Mouse (Mus musculus) cerebellum, adult 2 months (tissue): Measurements from ENCODE around the gene Trpc3. TPM values are rescaled to one million over a fixed set of nuclear protein-coding genes. Genes with fewer than 3 reads are reported as not detected.
A peak's percentile ranks its signal among the peaks of the same experiment; 100 is the strongest.

Source experiments
- DNase-seq, 2 experiments: peaks; one replicate each; pipeline ENCODE4 v3.0.0; 2021
- H3K27ac ChIP-seq: fragments of 200-500 bp; 2 replicates; pipeline ENCODE4 v1.5.1; 2012; ENCODE audit warnings: low read length, control low read depth, inconsistent platforms; ENCODE audit not compliant: insufficient read depth
- H3K27me3 ChIP-seq: fragments of 200-500 bp; 2 replicates; pipeline ENCODE4 v1.6.1; 2012; ENCODE audit warnings: inconsistent platforms, mild to moderate bottlenecking, low read length, moderate library complexity; ENCODE audit not compliant: control insufficient read depth, insufficient read depth
- H3K4me1 ChIP-seq: fragments of 200-500 bp; 2 replicates; pipeline ENCODE4 v1.6.1; 2011; ENCODE audit warnings: low read length; ENCODE audit not compliant: control insufficient read depth, insufficient read depth
- H3K4me3 ChIP-seq: fragments of 200-500 bp; replicated peaks from 2 replicates; pipeline ENCODE3; 2011; ENCODE audit warnings: mild to moderate bottlenecking, low read depth, low read length, control low read depth; ENCODE audit not compliant: insufficient read depth
- CTCF ChIP-seq: fragments of 200-500 bp; IDR thresholded peaks from 2 replicates; pipeline ENCODE4 v1.5.1; 2011; ENCODE audit warnings: low read depth, mild to moderate bottlenecking, control low read depth, low read length, moderate library complexity, borderline replicate concordance; ENCODE audit not compliant: insufficient read depth
- POLR2A ChIP-seq: fragments of 200-500 bp; IDR thresholded peaks from 2 replicates; pipeline ENCODE4 v1.6.1; 2011; ENCODE audit warnings: low read length, control low read depth, borderline replicate concordance; ENCODE audit not compliant: insufficient read depth
- WGBS: fragments of 180-500 bp; shearing (Covaris S2); methylation state at CpG from one replicate; pipeline ENCODE4 v1.1.7; 2018; 5-methylcytosine and 5-hydroxymethylcytosine counted together
- polyA plus RNA-seq: library from polyadenylated mRNA; depleted of rRNA; stranded (reverse); fragments of >200 nt; gene quantifications from 2 replicates; pipeline ENCODE4 v1.2.3, GENCODE M21; 2012; rRNA removed

The Trpc3 gene
- 67.9 and 81.3 TPM in 2 replicates for polyA plus RNA-seq

GRCm38 (mm10) chr3:36689392-36690291 lies at the start of gene Trpc3:
TSS of gene Trpc3 (minus strand) at chr3:36690167.
- under 1% methylated on average over 90 of the region's 91 CpGs for WGBS

GRCm38 (mm10) chr3:36738071-36738470 lies 48.1 kb upstream of the Trpc3 start:
- 65% methylated on average over 4 of the region's 4 CpGs for WGBS
- no peak overlapping the region for H3K4me3 ChIP-seq
- DNase-seq = no peak
- no peaks in the 10 kb centered on the region for H3K27me3 ChIP-seq
- no peak overlapping the region for H3K27ac ChIP-seq
- no peak for TF ChIP-seq CTCF
- TF ChIP-seq POLR2A = no peak
- no peaks in the 10 kb centered on the region for H3K4me1 ChIP-seq

More at GRCm38 (mm10) chr3:36689392-36690291, at the start of gene Trpc3:
- Histone ChIP-seq H3K4me3 (peak within 1 kb of the TSS; percentile 47), H3K4me1 (no peaks in the 10 kb centered on the region), H3K27ac (no peak within 1 kb of the TSS), H3K27me3 (peaks cover 4% of the 10 kb centered on the region; the same call in 1 of the 2 replicates)
- DNase-seq = peak; percentile 30 to 41
- TF ChIP-seq POLR2A (no peak), CTCF (no peak)

DNA sequence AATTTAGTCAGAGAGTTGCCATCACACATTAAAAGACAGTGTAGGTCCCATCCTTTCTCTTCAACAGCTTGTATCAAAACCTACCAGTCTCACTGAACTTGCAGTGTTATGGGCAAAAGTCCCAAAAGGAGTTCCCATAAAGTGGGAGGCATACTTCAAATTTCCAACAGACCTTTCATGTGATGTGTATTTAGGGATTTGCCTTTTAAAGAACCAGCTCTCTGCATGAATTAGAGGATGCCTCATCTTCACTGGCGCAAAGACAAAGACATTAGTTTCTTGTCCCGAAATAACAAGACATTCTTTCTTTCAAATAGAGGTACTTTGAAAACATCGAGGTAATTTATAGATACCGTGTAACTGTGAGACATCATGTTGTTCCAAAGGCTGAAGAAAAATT lies 43.1 kb upstream of the Trpc3 start:
- DNase-seq = no peak
- TF ChIP-seq POLR2A = no peak
- TF ChIP-seq CTCF = no peak
- Histone ChIP-seq H3K4me1 (no peaks in the 10 kb centered on the region), H3K27me3 (no peaks in the 10 kb centered on the region), H3K27ac (no peak overlapping the region), H3K4me3 (no peak overlapping the region)
- 93% methylated on average over 4 of the region's 4 CpGs for WGBS

DNA sequence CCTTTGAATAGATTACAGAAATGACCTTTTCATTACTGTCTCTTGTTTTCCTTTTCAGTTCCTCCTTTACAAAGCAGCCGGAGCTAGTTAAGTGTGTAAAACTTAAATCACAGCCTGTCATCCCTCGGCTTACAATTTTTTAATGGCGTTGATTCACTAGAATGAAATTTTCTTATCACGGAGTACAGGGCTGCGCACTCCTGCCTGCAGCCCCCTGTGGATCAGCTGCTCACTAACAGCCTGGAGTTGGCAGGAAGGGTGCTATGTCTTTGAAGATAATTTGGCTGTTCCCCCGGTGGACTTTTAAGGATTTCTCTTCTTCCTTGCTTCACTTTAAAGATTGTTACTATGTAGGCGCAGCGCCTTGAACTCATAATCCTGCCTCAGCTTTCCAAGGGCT lies 36.6 kb upstream of the Trpc3 start:
- TF ChIP-seq CTCF = no peak
- Histone ChIP-seq H3K4me3 (no peak overlapping the region), H3K27ac (no peak overlapping the region), H3K4me1 (no peaks in the 10 kb centered on the region), H3K27me3 (no peaks in the 10 kb centered on the region)
- no peak for DNase-seq
- 54% methylated on average over 8 of the region's 8 CpGs for WGBS

DNA sequence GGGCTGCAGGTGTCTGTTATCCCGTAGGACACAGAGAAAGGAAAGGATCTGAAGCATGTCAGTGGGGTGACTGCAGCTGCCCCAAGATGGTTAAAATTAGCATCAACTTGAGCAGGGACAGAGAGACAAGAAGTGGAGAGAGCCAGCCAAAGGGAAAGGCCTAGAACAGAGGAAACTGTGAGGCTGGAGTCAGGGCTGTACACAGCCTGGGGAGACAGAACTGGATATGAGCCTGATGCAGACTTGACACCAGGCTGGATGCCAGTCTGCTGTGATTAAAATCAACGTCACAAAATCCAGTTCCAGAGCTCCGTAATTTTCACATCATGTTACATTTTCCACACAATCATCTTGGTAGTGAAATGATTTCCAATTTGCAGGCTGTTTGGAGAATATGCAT lies 31.9 kb upstream of the Trpc3 start:
- DNase-seq = no peak
- H3K27ac ChIP-seq = no peak overlapping the region
- 30% methylated on average over 3 of the region's 3 CpGs for WGBS
- no peak overlapping the region for H3K4me3 ChIP-seq
- TF ChIP-seq CTCF = no peak
- no peak for TF ChIP-seq POLR2A
- no peaks in the 10 kb centered on the region for H3K27me3 ChIP-seq
- H3K4me1 ChIP-seq = no peaks in the 10 kb centered on the region

- no peaks in the 10 kb centered on the region for H3K4me1 ChIP-seq
- 91% methylated on average over 3 of the region's 3 CpGs for WGBS
- no peaks in the 10 kb centered on the region for H3K27me3 ChIP-seq
- H3K4me3 ChIP-seq = no peak overlapping the region
- DNase-seq = no peak
- no peak overlapping the region for H3K27ac ChIP-seq
- TF ChIP-seq POLR2A = no peak
- no peak for TF ChIP-seq CTCF
Observed at GRCm38 (mm10) chr3:36709521-36709920, 19.6 kb upstream of the Trpc3 start.

- Histone ChIP-seq H3K27me3 (peaks cover 4% of the 10 kb centered on the region; the same call in 1 of the 2 replicates), H3K27ac (no peak overlapping the region), H3K4me1 (no peaks in the 10 kb centered on the region), H3K4me3 (peak overlapping the region; percentile 47)
- TF ChIP-seq CTCF (no peak), POLR2A (no peak)
- WGBS = 15% methylated on average over 7 of the region's 7 CpGs
- DNase-seq = no peak
Observed at GRCm38 (mm10) chr3:36690292-36690650, 304 bp upstream of the Trpc3 start.

DNA sequence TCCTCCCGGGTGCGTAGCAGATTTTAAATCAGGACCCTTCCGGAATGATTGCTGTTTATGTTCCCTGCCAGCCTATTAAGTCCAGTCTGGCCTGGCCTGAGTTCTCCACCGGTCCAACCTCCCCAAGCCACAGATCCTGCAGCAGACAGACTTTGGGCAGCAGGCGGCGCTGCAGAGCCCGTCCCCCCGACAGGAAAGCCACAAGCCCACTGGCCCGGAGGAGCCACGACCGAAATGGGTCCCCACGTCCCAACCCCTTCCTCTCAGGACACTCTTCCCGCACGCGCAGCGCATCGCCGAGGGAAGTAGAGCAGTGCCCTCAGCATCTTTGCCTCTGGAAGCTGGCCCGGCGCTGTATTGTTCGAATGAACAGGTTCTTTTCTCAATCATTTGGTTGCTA lies 1.1 kb downstream of the Trpc3 start:
- no peak overlapping the region for H3K27ac ChIP-seq
- peak; percentile 47; the same call in 1 of the 2 replicates for TF ChIP-seq CTCF
- no peak for TF ChIP-seq POLR2A
- H3K4me3 ChIP-seq = peak overlapping the region; percentile 30
- H3K27me3 ChIP-seq = peaks cover 4% of the 10 kb centered on the region; the same call in 1 of the 2 replicates
- H3K4me1 ChIP-seq = no peaks in the 10 kb centered on the region
- 1% methylated on average over 21 of the region's 21 CpGs for WGBS
- peak; percentile 58 to 59 for DNase-seq
